Mouse (Mus musculus) adrenal gland, adult 2 months (tissue): ENCODE measurements around the gene Hsd17b7. TPM values are rescaled to one million over a fixed set of nuclear protein-coding genes. Genes with fewer than 3 reads are reported as not detected.
"Not testable (repeated sequence)": the region's sequence is repeated elsewhere in the genome, so short reads cannot be mapped to it uniquely, and the experiment has no call there.

Source experiments
- DNase-seq: peaks from one replicate; pipeline ENCODE4 v3.0.0; 2021
- long read RNA-seq: library from polyadenylated mRNA; stranded (forward); transcript quantifications from one replicate; pipeline ENCODE4 v2.0.0, GENCODE M21; 2021
- polyA plus RNA-seq: library from polyadenylated mRNA; depleted of rRNA; stranded (reverse); fragments of >200 nt; gene quantifications from 2 replicates; pipeline ENCODE4 v1.2.3, GENCODE M21; 2012; rRNA removed
- total RNA-seq, 2 experiments: library from RNA; stranded (reverse); gene quantifications; 2 replicates each; pipeline ENCODE4 v1.2.3; 2021

Hsd17b7 gene
- total RNA-seq (100 to 1,000 TPM in 1 of 2 experiments, 10 to 100 TPM in 1; 11.0 to 126 TPM), polyA plus RNA-seq (4.6 and 10.8 TPM in 2 replicates)
- long read RNA-seq, full-length matches to known transcripts: 5 of 7 reads
- long read RNA-seq, partial matches to known transcripts: 1 of 7 reads
- long read RNA-seq, other reads (novel, unspliced or antisense): 1 of 7 reads

DNA sequence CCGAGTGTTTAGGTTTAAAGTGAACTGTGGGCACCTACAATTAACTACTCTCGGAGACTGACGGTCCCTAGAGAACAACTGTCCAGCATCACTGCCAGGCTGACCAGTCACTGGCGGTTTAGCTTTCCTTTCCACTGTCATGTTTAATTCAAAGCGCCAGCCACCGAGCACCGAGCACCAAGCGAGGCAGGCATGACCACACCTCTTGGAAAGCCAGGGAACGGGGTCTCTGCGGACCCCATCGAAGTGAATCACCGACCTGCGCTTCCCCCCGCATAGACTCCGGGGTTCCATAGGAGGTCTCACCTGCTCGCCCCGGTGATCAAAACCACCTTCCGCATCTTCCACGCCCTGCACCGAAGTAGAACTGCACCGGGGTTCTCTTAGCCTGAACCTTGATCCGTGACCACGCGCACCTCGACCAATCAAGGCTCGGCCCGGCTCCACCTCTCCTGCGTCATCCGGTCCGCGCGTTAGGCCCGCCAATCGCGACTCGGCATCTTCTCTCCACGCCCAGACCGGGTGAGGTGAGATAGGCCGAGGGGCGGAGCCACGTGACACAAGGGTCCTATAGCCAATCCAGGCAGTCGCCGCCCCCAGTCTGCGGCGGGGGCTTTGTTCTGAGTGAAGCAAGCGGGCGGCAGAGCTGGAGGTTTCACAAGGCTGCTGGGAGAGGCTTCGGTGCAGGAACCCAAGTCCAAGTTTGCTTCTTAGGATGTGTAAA lies at the start of gene Hsd17b7:
Hsd17b7 (minus strand) TSS at position 450 of the 724 bp plus-strand sequence.
- DNase-seq: peak; percentile 99

DNA sequence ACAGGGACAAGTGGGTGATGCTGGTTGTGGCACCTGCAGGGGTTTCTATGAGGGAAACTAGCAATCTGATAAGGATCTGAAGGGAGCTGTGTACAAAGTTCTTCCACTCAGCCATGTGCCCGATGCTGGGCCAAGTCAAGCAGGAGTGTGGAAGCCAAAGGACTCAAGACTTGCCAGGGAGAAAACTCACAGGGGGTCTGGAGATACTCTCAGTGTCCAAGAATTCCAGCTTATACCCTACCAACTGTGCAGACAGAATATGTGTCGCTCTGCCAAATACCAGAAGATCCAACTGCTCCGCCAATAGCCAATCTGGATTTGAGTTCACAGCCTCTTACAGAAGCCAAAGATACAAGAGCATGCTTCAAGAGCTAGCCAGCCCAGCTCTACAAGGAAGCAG lies 45.7 kb upstream of the Hsd17b7 start:
- DNase-seq: no peak

GRCm38 (mm10) chr1:170010716-170011505 lies 41.9 kb upstream of the Hsd17b7 start:
- DNase-seq: no peak

DNA sequence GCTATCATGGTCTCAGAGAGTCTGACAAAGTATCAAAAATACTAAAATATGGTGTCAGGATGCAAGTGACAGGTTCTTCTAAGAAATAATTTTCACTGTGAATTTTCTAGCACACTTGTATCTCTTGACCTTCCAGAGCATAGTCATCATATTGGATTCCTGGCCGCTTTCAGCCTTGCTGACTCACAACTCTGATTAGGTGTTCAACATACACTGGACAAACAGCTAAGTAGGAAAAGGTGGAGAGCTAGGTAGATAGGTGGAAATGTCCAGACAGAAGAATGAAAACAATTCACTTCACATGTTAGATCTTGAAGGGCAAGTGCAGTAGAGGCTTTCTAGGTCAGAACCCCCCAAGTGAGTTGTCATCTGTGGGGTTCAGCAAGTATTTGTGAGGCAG lies 40.3 kb upstream of the Hsd17b7 start:
- DNase-seq: peak; percentile 38

- DNase-seq: peak; percentile 9
Measured at GRCm38 (mm10) chr1:170008432-170009220, 39.6 kb upstream of the Hsd17b7 start.

GRCm38 (mm10) chr1:170006516-170006915 lies 37.5 kb upstream of the Hsd17b7 start:
- DNase-seq: peak; percentile 10

DNA sequence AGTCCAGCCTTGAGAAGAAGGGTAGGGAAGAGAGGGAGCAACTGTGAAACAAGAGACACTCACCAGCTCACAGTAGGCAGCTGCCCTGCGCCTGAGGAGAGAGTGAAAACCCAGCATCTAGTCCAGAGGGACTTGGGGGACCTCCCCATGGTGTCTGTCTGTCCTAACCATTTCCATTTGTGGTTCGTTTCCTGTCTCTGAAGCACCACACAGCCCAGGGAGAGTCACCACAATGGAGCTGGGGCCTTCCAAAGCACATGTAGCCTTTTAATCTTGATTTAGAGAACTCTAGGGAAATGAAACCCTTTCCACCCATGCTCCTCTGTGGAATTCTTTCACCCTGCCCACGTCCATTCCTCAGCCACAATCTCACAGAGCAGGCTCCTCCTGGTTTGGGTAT lies 36.3 kb upstream of the Hsd17b7 start:
- DNase-seq: no peak

- DNase-seq: not testable (repeated sequence)
Measured at GRCm38 (mm10) chr1:169993901-169994300, 24.9 kb upstream of the Hsd17b7 start.

GRCm38 (mm10) chr1:169986166-169986565 lies 17.1 kb upstream of the Hsd17b7 start:
- no peak for DNase-seq

DNA sequence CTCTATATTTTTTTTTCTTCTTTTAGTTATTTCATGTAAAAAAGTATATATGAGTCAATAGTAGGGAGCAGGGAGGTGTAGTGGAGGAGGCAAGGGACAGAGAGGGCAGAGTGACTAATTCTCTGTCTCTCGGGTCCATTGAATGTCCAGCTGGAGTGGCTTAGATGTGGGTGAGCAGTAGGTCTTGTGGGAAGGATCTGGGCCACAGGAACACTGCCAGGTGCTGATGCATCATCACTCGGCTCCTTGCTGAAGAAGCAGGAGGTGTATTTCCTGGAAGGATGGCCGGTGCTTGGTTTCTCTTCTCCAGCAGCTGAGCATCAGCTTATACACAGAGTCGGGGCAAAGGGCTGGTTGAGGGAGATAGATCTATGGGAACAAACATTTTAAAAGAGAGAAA lies 8.6 kb upstream of the Hsd17b7 start:
- no peak for DNase-seq

DNA sequence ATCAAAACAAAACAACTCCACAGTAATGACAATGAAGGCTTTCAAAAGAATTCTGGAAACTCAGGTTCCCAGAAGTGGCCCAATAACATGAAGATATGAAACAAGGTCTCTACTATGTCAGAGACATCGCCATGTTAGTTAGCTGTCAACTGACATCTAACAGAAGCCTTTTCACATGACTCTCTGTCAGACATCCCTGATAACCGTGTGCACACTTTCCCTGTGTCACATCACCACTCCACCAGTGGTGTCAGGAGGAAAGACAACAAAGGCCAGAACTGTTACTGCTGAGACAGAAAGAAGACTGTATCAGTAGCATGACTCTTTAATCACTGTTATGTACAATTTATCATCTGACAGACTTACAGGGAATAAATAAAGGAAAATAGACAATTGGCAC lies 3.0 kb upstream of the Hsd17b7 start:
- DNase-seq: no peak

- DNase-seq: no peak
Measured at GRCm38 (mm10) chr1:169970936-169971335, 1.9 kb upstream of the Hsd17b7 start.

GRCm38 (mm10) chr1:169969516-169969886 lies 460 bp upstream of the Hsd17b7 start:
- no peak for DNase-seq

DNA sequence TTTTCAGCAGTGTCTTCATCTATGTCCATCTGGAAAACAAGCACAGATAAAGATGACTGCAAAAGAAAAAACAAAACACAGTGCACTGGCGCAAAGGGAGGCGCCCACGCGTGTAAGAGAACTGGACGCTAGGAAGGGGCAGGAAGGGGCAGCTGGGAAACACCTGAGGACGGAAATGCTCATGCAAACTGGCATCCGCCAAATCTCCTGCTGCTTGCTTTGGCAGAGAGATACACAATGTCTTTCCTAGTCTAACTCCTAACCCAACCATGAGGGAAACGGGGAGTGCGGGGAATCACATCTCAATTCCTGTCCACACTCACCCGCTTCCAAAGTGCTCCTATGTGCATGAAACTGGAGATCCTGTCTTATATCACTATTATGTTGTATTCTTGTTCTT lies 15.9 kb downstream of the Hsd17b7 start:
- no peak for DNase-seq

GRCm38 (mm10) chr1:169952636-169953035 lies 16.4 kb downstream of the Hsd17b7 start:
- DNase-seq: no peak

GRCm38 (mm10) chr1:169951561-169951960 lies 17.5 kb downstream of the Hsd17b7 start:
- no peak for DNase-seq

- no peak for DNase-seq
Measured at GRCm38 (mm10) chr1:169950651-169951050, 18.4 kb downstream of the Hsd17b7 start.

DNA sequence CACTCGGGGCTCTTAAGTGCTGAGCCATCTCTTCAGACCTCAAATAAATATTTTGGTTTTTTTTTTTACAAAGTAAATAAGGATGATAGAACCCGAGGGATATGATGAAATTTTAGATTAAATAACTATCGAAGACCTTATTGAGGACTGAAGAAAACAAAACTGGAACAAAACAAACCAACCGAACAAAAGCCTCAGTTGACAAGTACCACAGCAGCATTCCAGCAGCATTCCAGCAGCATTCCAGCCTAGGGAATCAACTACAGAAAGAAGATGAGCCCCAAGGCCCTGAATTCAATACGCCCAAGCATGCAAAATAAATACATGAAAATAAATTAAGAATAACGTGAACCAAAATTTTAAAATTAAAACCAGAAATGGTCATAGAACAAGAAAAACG lies 19.1 kb downstream of the Hsd17b7 start:
- no peak for DNase-seq

- no peak for DNase-seq
Measured at GRCm38 (mm10) chr1:169948866-169949265, 20.2 kb downstream of the Hsd17b7 start.

- no peak for DNase-seq
Measured at GRCm38 (mm10) chr1:169948280-169948679, 20.8 kb downstream of the Hsd17b7 start.

GRCm38 (mm10) chr1:169947654-169948053 lies 21.4 kb downstream of the Hsd17b7 start:
- no peak for DNase-seq

DNA sequence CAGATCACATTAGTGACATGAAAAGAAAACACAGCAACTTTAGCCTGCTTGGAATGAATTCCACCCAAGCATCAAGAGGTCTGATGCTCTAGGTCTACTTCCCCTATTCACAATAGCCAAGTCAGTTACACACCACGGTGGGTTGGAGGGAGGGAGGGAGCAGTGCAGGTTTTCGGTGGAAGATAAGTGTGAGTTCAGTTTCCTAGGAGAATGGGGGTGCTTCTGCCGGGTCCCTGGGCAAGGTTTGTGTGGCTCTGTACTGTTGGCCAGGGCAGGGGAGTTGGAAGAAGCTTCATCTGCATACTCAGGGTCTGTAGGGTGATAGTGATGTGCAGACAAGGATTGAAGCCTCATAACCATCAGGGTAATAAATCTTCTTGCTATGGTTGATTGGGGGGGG lies 23.0 kb downstream of the Hsd17b7 start:
- no peak for DNase-seq
